Mouse (Mus musculus) neural tube, embryonic 15.5 days (tissue): Measurements from ENCODE around the gene Pafah1b2. TPM values are rescaled to one million over a fixed set of nuclear protein-coding genes. Genes with fewer than 3 reads are reported as not detected.

Experiments
- ATAC-seq: fragments of 200-750 bp; cut with Nextera tagmentation; 2 replicates; pipeline ENCODE4 v1.8.0; 2017; ENCODE audit warnings: mild to moderate bottlenecking, moderate TSS enrichment, moderate library complexity; ENCODE audit not compliant: low FRiP score
- H3K27ac ChIP-seq: fragments of 300-500 bp; sonication (generic); replicated peaks from 2 replicates; pipeline ENCODE4 v1.5.1; 2015; ENCODE audit warnings: mild to moderate bottlenecking, inconsistent platforms
- H3K27me3 ChIP-seq: fragments of 300-500 bp; sonication (generic); replicated peaks from 2 replicates; pipeline ENCODE4 v1.6.1; 2015; ENCODE audit warnings: inconsistent platforms
- H3K36me3 ChIP-seq: fragments of 300-500 bp; sonication (generic); 2 replicates; pipeline ENCODE4 v1.6.1; 2015; ENCODE audit warnings: inconsistent platforms
- H3K4me1 ChIP-seq: fragments of 300-500 bp; sonication (generic); 2 replicates; pipeline ENCODE4 v1.6.1; 2015; ENCODE audit warnings: inconsistent platforms
- H3K4me2 ChIP-seq: fragments of 300-500 bp; sonication (generic); 2 replicates; pipeline ENCODE4 v1.6.1; 2015; ENCODE audit warnings: inconsistent platforms, mild to moderate bottlenecking, moderate library complexity
- H3K4me3 ChIP-seq: fragments of 300-500 bp; sonication (generic); replicated peaks from 2 replicates; pipeline ENCODE4 v1.5.1; 2015; ENCODE audit warnings: mild to moderate bottlenecking, inconsistent platforms
- H3K9ac ChIP-seq: fragments of 300-500 bp; sonication (generic); replicated peaks from 2 replicates; pipeline ENCODE4 v1.6.1; 2015; ENCODE audit warnings: mild to moderate bottlenecking, inconsistent platforms
- H3K9me3 ChIP-seq: fragments of 300-500 bp; sonication (generic); replicated peaks from 2 replicates; pipeline ENCODE4 v1.6.1; 2016; ENCODE audit warnings: inconsistent platforms
- WGBS: fragments of 180-500 bp; shearing (Covaris S2); methylation state at CpG from one replicate; pipeline ENCODE4 v1.1.7; 2015; ENCODE audit warnings: mixed read lengths; 5-methylcytosine and 5-hydroxymethylcytosine counted together
- microRNA-seq: library from miRNA; unstranded; fragments of <30 nt; microRNA quantifications from one replicate; pipeline ENCODE4, GENCODE M21; 2017
- polyA plus RNA-seq: library from polyadenylated mRNA; unstranded; fragments of >200 nt; fragmentation: Nextera tagmentation; extraction: Ambion mirVana; gene quantifications from 2 replicates; pipeline ENCODE4 v1.2.1, GENCODE M21; 2015

The Pafah1b2 gene
- polyA plus RNA-seq, 1 experiment from 2014 or later: 251 TPM

DNA sequence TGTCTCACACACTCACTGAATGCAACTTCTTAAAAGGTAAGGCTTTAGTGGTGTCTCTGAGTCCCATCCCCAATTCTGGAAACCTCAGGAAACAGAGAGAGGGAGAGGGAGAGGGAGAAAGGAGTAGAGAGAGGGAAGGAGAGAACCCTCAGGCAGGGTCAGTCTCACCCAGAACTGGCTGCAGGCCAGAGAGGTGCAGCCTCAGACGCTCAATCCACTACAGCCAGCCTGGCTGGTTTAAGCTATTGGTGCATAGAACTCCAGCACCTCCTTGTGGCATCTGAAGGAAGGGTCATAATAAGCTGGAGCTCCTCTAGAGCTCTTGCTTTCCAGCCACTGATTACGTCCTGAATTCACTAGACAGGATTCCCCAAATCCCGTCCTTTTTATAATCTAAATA is 75.6 kb downstream of the Pafah1b2 start:
- H3K9ac ChIP-seq: no peak overlapping the region
- peaks cover 14% of the 10 kb centered on the region for H3K4me1 ChIP-seq
- H3K4me3 ChIP-seq: no peak overlapping the region
- peaks cover 35% of the 10 kb centered on the region for H3K36me3 ChIP-seq
- no peaks in the 10 kb centered on the region for H3K9me3 ChIP-seq
- WGBS: 28% methylated on average over 3 of the region's 3 CpGs
- H3K27me3 ChIP-seq: 0 out of 2 replicates have a peak, but pooled peaks cover 6% of the 10 kb centered on the region
- no peak overlapping the region for H3K27ac ChIP-seq
- peak; percentile 78 for ATAC-seq
- H3K4me2 ChIP-seq: no peak overlapping the region

DNA sequence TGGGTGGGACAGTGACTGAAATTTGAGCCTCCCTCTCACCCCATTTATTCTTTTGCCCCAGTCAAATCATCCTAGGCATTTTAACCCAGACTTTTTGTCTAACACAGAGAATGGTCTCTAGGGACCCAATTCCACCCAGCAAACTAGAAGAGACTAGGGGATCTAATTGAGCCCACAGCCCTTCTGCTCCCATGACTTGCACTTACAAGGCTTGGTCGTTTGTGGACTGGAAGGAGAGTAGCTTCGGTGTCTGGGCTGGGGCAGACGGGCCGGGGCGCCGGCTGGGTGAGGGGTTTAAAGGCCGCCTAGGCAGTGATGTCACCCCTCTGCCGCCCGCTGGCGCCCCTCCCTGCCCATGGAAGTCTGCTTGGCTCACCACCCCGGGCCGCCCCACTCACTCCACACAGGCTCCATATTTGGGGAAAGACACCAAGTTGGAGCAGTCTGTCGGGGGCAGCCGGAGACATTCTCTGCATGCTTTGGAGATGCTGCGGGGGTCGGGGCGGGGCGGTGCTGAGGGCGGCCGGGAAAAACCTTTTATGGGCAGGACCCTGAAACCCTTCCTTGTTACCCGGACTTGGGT is 76.8 kb downstream of the Pafah1b2 start, which contains the start of gene Tagln:
Tagln (minus strand) TSS at position 431 of the 583 bp plus-strand sequence.
- WGBS: 12% methylated on average over 21 of the region's 21 CpGs
- Histone ChIP-seq H3K27me3 (0 out of 2 replicates have a peak, but pooled peaks cover 6% of the 10 kb centered on the region), H3K27ac (no peak within 1 kb of the TSS), H3K9ac (0 out of 2 replicates have a peak within 1 kb of the TSS, but pooled peaks have one; percentile 14), H3K36me3 (peaks cover 36% of the 10 kb centered on the region), H3K4me3 (peak within 1 kb of the TSS; percentile 13), H3K4me1 (peaks cover 14% of the 10 kb centered on the region), H3K4me2 (peak within 1 kb of the TSS; percentile 41), H3K9me3 (no peaks in the 10 kb centered on the region)
- peak; percentile 54; the same call in 1 of the 2 replicates for ATAC-seq

DNA sequence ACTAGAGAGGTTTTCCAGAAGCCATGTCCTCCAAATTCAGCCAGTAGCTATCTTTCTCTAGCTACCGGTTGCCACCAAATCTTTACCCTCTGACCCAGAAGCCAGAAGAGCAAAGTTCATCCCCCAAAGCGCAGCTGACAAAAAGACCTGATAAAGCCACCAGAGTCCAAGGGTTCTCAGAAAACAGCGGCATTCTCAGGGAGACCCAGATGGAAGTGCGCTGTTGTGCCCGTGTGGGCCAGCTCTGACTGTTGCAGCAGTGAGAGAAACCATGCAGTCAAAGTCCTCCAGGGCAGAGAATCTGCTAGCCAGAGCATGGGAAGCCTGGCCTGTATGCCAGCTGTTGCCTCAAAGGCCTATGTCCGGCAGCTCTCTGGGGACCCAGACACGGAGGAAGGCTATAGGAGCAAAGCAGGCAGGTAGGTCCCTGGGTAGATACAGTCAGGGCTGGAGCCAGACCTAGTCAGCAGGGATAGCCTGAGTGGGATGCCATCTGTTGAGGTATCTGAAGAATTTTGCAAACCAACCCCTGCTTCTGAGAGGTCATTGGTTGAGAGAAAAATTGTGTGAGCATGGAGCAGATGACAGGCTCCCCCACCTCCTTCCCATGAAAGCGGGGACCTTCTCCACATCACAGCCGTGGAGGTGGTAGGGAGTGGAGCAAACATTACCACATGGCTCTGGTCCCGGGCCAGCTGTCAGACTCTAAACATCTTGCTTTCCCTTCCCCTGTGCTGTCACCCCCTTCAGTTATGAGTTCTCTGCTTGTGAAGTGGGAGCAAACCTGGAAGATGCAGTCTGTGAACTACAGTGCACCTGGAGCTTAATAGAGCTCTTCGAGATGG is 79.7 kb downstream of the Pafah1b2 start:
- Histone ChIP-seq H3K9me3 (no peaks in the 10 kb centered on the region), H3K4me1 (peaks cover 14% of the 10 kb centered on the region), H3K27me3 (0 out of 2 replicates have a peak, but pooled peaks cover 6% of the 10 kb centered on the region), H3K4me2 (no peak overlapping the region), H3K4me3 (no peak overlapping the region), H3K27ac (no peak overlapping the region), H3K36me3 (peaks cover 34% of the 10 kb centered on the region), H3K9ac (no peak overlapping the region)
- ATAC-seq: no peak
- WGBS: 81% methylated on average over 11 of the region's 11 CpGs

DNA sequence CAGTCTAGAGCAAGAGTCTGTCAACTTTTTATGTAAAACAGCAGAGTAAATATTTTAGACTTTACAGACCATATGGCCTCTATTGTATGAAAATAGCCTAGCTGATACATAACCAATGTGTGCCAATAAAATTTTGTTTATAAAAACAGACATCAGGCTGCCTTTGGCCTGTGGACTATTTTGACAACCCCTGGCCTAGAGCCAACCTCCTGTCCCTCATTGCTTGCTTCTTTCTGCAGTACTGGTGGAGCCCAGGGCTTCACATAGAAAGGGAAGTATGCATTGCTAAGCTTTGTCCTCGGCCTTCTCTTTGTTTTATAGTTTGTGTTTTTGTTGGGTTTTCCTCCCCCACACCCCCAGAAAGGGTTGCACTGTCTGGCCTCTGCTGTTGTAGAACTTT is 80.5 kb downstream of the Pafah1b2 start:
- Histone ChIP-seq H3K36me3 (peaks cover 42% of the 10 kb centered on the region), H3K27ac (no peak overlapping the region), H3K27me3 (0 out of 2 replicates have a peak, but pooled peaks cover 6% of the 10 kb centered on the region), H3K9ac (no peak overlapping the region), H3K4me2 (no peak overlapping the region), H3K4me1 (peaks cover 14% of the 10 kb centered on the region), H3K9me3 (no peaks in the 10 kb centered on the region), H3K4me3 (no peak overlapping the region)
- no peak for ATAC-seq
- WGBS: 58% methylated on average over 1 of the region's 1 CpGs

DNA sequence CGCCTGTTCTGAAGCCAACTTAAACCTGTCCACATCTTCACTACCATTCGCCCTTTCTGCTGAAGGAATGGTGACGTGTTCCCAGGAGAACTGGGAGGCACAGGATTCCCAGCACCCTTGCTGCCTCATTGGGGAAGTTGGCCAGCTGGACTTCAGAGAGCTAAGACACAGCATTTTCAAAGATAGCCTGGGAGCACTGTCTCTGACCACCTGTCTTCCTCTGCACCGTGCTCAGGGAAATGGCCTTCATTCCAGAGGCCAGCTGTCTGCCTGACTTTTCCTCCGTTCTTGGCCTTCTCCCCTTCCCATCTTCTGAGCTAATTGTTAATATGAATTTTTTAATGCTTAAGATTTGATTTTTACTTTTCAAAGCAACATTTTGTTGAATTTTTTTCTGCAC is 83.2 kb downstream of the Pafah1b2 start:
- Histone ChIP-seq H3K9ac (no peak overlapping the region), H3K36me3 (peaks cover 63% of the 10 kb centered on the region), H3K4me2 (no peak overlapping the region), H3K27ac (no peak overlapping the region), H3K27me3 (no peaks in the 10 kb centered on the region), H3K4me1 (0 out of 2 replicates have a peak, but pooled peaks cover 3% of the 10 kb centered on the region), H3K9me3 (no peaks in the 10 kb centered on the region), H3K4me3 (no peak overlapping the region)
- WGBS: 90% methylated on average over 5 of the region's 5 CpGs
- no peak for ATAC-seq

DNA sequence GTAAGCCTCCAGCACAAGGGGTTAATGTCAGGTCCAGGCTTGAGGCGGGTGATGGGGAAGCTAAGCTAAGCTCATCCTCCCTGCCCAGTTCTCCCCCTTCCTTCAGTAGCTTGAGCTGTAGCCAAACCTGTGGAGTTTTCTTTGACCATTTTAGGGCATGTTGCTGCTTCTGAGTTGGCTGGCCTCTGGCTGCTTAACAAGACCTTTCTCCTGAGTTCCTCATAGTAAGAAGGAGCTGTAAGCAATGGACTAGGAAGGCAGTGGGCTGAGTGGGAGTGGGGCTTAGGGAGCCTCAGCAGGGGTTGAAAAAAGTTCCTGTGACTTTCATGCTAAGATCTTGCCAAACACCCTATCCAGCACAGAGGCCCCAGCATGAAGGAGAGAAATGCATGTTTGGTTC is 92.6 kb downstream of the Pafah1b2 start:
- no peak for ATAC-seq
- WGBS: 75% methylated on average over 1 of the region's 1 CpGs

DNA sequence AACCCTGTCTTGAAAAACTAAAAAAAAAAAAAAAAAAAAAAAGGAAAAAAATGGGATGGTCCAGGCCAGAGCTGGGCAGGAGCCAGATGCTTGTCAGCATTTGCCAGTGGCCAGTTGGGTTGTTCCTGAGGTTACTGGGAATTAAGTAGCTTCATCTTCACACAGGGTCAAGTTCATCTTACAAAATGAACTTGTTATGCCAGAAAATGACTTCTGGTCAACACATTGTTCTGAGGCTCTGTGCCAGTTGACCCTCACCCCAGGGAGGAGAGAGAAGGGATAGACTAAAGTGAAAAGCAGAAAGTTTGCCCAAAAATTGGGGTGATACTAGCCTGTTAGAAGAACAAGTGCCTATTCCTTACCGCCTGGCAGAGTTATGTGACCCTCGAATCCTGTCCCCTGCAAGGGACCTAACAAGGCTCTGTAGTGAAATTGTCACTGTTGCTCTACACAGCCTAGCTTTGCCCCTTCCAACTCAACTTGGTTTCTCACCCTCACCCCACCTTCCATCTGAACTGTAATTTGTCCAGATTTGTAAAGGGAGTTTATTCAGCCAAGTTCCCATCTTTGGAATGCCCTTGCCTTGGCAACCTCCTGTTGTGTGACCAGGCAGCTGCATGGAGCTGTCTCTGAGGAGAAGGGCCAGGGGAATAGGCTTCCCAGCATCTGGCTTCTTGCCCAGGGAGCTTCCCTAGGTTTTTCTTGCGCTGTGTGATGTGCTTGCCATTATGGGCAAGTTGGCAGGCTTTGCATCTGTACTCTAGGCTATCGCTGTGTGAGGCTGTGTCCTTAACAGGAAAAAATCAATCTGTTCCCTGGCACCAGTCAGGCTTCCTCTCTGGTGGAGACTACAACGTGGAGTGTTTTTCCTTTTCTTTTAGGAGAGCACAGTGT is 95.2 kb downstream of the Pafah1b2 start:
- H3K4me1 ChIP-seq: peaks cover 11% of the 10 kb centered on the region
- H3K4me3 ChIP-seq: no peak overlapping the region
- H3K9me3 ChIP-seq: no peaks in the 10 kb centered on the region
- ATAC-seq: peak; percentile 91
- no peaks in the 10 kb centered on the region for H3K27me3 ChIP-seq
- peaks cover 82% of the 10 kb centered on the region for H3K36me3 ChIP-seq
- no peak overlapping the region for H3K9ac ChIP-seq
- 55% methylated on average over 5 of the region's 5 CpGs for whole genome bisulfite sequencing
- no peak overlapping the region for H3K4me2 ChIP-seq
- peak overlapping the region; percentile 77 for H3K27ac ChIP-seq

More for the DNA sequence above, 92.6 kb downstream of the Pafah1b2 start:
- Histone ChIP-seq H3K36me3 (peaks cover 77% of the 10 kb centered on the region), H3K9ac (no peak overlapping the region), H3K4me3 (no peak overlapping the region), H3K9me3 (no peaks in the 10 kb centered on the region), H3K4me1 (peaks cover 11% of the 10 kb centered on the region), H3K4me2 (no peak overlapping the region), H3K27ac (no peak overlapping the region), H3K27me3 (no peaks in the 10 kb centered on the region)

DNA sequence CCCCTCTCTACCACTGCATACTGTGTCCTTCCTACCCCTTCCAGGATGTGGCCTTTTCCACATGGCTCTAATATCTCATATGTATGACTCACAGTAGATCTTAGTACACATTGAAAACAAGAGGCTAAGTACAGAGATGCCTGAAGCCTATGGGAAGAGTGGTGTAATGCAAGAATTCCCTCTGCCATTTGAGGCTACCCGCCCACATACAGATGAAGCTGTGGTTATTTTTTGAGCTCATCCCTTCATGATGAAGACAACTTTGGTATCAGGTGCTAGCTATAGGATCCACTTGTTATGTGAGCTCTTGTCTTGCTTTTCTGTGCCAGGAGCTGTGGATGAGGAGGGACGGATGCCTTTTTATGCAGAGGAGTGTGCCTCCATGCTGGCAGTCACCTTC is 96.8 kb downstream of the Pafah1b2 start:
- ATAC-seq: no peak
- Histone ChIP-seq H3K27me3 (no peaks in the 10 kb centered on the region), H3K36me3 (peaks cover 84% of the 10 kb centered on the region), H3K9ac (no peak overlapping the region), H3K4me1 (peaks cover 11% of the 10 kb centered on the region), H3K4me3 (no peak overlapping the region), H3K27ac (no peak overlapping the region), H3K4me2 (no peak overlapping the region), H3K9me3 (no peaks in the 10 kb centered on the region)
- WGBS: 92% methylated on average over 2 of the region's 2 CpGs

Small RNA genes lying within 50 kb of the gene (microRNA-seq; reads per million reads assigned to microRNA genes)
- not detected for gene Mir7087

Other genes starting within 250 kb of the Pafah1b2 start
- 12.9 and 16.3 TPM in 2 replicates for gene Cep164, start 184.0 kb downstream of the Pafah1b2 start, polyA plus RNA-seq
- 43.3 and 49.3 TPM in 2 replicates for gene Bace1, start 174.1 kb downstream of the Pafah1b2 start, polyA plus RNA-seq
- 25.0 and 25.8 TPM in 2 replicates for gene Pcsk7, start 106.2 kb downstream of the Pafah1b2 start, polyA plus RNA-seq
- 77.0 and 83.6 TPM in 2 replicates for gene Rnf214, start 105.8 kb downstream of the Pafah1b2 start, polyA plus RNA-seq
- 8.5 and 44.8 TPM in 2 replicates for gene Tagln, start 76.6 kb downstream of the Pafah1b2 start, polyA plus RNA-seq
- gene Sidt2, start 57.4 kb downstream of the Pafah1b2 start, polyA plus RNA-seq: 49.2 and 55.1 TPM in 2 replicates
- 9.5 and 9.9 TPM in 2 replicates for gene Sik3, start 130 bp upstream of the Pafah1b2 start, polyA plus RNA-seq
- 7.3 and 19.9 TPM in 2 replicates for gene Apoa1, start 215.9 kb upstream of the Pafah1b2 start, polyA plus RNA-seq
- gene Apoc3, start 222.9 kb upstream of the Pafah1b2 start, polyA plus RNA-seq: 0.77 TPM in 1 of 2 replicates, not detected in the other
- 1.3 TPM in 1 of 2 replicates, not detected in the other for gene Apoa4, start 228.0 kb upstream of the Pafah1b2 start, polyA plus RNA-seq